Mouse (Mus musculus) C2C12 (cell line): ENCODE results near the gene Optc. TPM values are rescaled to one million over a fixed set of nuclear protein-coding genes. Genes with fewer than 3 reads are reported as not detected.

ENCODE experiments used
- H3K27me3 ChIP-seq: one replicate; pipeline ENCODE4 v1.6.1; 2011; ENCODE audit not compliant: control insufficient read depth, insufficient read depth, insufficient read length
- H3K36me3 ChIP-seq: one replicate; pipeline ENCODE4 v1.6.1; 2011; ENCODE audit not compliant: control insufficient read depth, insufficient read depth
- H3K4me3 ChIP-seq: one replicate; pipeline ENCODE4 v1.5.1; 2011; ENCODE audit warnings: mild to moderate bottlenecking, control low read depth; ENCODE audit not compliant: poor library complexity, insufficient read depth, severe bottlenecking
- H3K79me2 ChIP-seq: one replicate; pipeline ENCODE4 v1.6.1; 2011; ENCODE audit not compliant: control insufficient read depth, insufficient read depth
- H3K79me3 ChIP-seq: one replicate; pipeline ENCODE4 v1.6.1; 2011; ENCODE audit warnings: low read depth, control low read depth
- H3ac ChIP-seq: one replicate; pipeline ENCODE3; 2011; ENCODE audit warnings: low read depth; ENCODE audit not compliant: control insufficient read depth, insufficient read length
- CEBPB ChIP-seq: IDR thresholded peaks from one replicate; pipeline ENCODE4 v1.6.1; 2011; ENCODE audit warnings: low read depth, mild to moderate bottlenecking, control low read depth, moderate library complexity
- CTCF ChIP-seq: IDR thresholded peaks from one replicate; pipeline ENCODE4 v1.5.1; 2011; ENCODE audit not compliant: control insufficient read depth, insufficient read depth, insufficient read length
- FOSL1 ChIP-seq: IDR thresholded peaks from one replicate; pipeline ENCODE4 v1.8.0; 2011; ENCODE audit warnings: mild to moderate bottlenecking, low read length; ENCODE audit not compliant: poor library complexity, insufficient read depth, severe bottlenecking
- MAX ChIP-seq: IDR thresholded peaks from one replicate; pipeline ENCODE4 v1.6.1; 2011; ENCODE audit warnings: mild to moderate bottlenecking, control low read depth
- MYOD1 ChIP-seq: IDR thresholded peaks from one replicate; pipeline ENCODE4 v1.6.1; 2011; ENCODE audit warnings: low read depth; ENCODE audit not compliant: control insufficient read depth, insufficient read length
- MYOG ChIP-seq: IDR thresholded peaks from one replicate; pipeline ENCODE4 v1.6.1; 2011; ENCODE audit not compliant: control insufficient read depth, insufficient read length; ENCODE audit errors: extremely low read depth
- USF1 ChIP-seq: IDR thresholded peaks from one replicate; pipeline ENCODE4 v1.6.1; 2011; ENCODE audit warnings: low read depth, mild to moderate bottlenecking, control low read depth, moderate library complexity
- polyA plus RNA-seq: library from polyadenylated mRNA; unstranded; fragments of >200 nt; fragmentation: generic; extraction: Trizol; gene quantifications from one replicate; pipeline ENCODE4 v1.2.1, GENCODE M21; 2012; ENCODE audit warnings: missing spikeins

Gene Optc
- polyA plus RNA-seq, 1 experiment = 0.27 TPM

- Histone ChIP-seq H3K27me3 (no peaks in the 10 kb centered on the region), H3K79me2 (no peaks in the 10 kb centered on the region), H3K36me3 (no peaks in the 10 kb centered on the region), H3K79me3 (no peaks in the 10 kb centered on the region), H3ac (no peak overlapping the region), H3K4me3 (no peak overlapping the region)
- TF ChIP-seq MYOG (no peak), MAX (peak; percentile 47), MYOD1 (peak; percentile 68)
Measured at GRCm38 (mm10) chr1:133941904-133942303, 34.1 kb upstream of the Optc start.

GRCm38 (mm10) chr1:133941158-133941860, 33.5 kb upstream of the Optc start:
- Histone ChIP-seq H3K4me3 (no peak overlapping the region), H3K36me3 (no peaks in the 10 kb centered on the region), H3K27me3 (no peaks in the 10 kb centered on the region), H3K79me2 (no peaks in the 10 kb centered on the region), H3K79me3 (no peaks in the 10 kb centered on the region), H3ac (peak overlapping the region; percentile 50)
- TF ChIP-seq MYOD1 = peak; percentile 82
- TF ChIP-seq USF1 = no peak
- TF ChIP-seq MAX = peak; percentile 78

- Histone ChIP-seq H3K4me3 (no peak overlapping the region), H3K27me3 (no peaks in the 10 kb centered on the region), H3K79me3 (no peaks in the 10 kb centered on the region), H3ac (no peak overlapping the region), H3K36me3 (no peaks in the 10 kb centered on the region), H3K79me2 (no peaks in the 10 kb centered on the region)
- TF ChIP-seq FOSL1 (no peak), MAX (no peak), MYOD1 (no peak), USF1 (no peak), MYOG (no peak), CEBPB (no peak), CTCF (no peak)
Measured at GRCm38 (mm10) chr1:133940481-133941092, 32.8 kb upstream of the Optc start.

DNA sequence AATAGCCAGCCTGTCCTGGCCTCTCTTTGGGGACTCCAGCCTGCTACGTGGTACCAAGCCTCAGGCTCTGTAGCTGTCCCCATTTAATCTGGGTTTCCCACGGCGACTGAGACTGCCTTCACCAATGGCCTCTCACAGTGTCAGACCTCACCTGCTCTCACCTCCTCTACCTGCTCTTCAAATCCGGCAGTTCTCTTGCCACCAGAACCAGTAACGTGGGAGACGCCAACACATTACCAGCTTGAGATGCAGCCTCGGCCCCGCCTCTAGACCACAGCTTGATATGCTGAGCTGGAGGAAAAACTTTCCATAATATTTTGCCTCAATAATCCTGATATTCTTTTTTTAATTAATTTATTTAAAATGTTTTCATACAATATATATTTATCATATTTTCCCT, 31.9 kb upstream of the Optc start:
- Histone ChIP-seq H3K79me2 (no peaks in the 10 kb centered on the region), H3ac (no peak overlapping the region), H3K4me3 (no peak overlapping the region), H3K36me3 (no peaks in the 10 kb centered on the region), H3K27me3 (no peaks in the 10 kb centered on the region), H3K79me3 (no peaks in the 10 kb centered on the region)
- TF ChIP-seq MAX (no peak), MYOD1 (no peak), FOSL1 (no peak), CEBPB (no peak), CTCF (no peak), MYOG (no peak), USF1 (no peak)

GRCm38 (mm10) chr1:133936169-133936568, 28.4 kb upstream of the Optc start:
- Histone ChIP-seq H3K4me3 (no peak overlapping the region), H3K27me3 (no peaks in the 10 kb centered on the region), H3K79me2 (no peaks in the 10 kb centered on the region), H3K79me3 (no peaks in the 10 kb centered on the region), H3ac (no peak overlapping the region), H3K36me3 (no peaks in the 10 kb centered on the region)
- TF ChIP-seq MAX (no peak), MYOD1 (no peak), MYOG (no peak), USF1 (no peak), CEBPB (no peak), FOSL1 (no peak), CTCF (no peak)

- Histone ChIP-seq H3K79me3 (no peaks in the 10 kb centered on the region), H3K4me3 (no peak overlapping the region), H3K79me2 (no peaks in the 10 kb centered on the region), H3K27me3 (no peaks in the 10 kb centered on the region), H3K36me3 (no peaks in the 10 kb centered on the region), H3ac (no peak overlapping the region)
- TF ChIP-seq CEBPB (no peak), CTCF (no peak), FOSL1 (no peak), MYOG (no peak), USF1 (no peak), MYOD1 (no peak), MAX (no peak)
Measured at GRCm38 (mm10) chr1:133934354-133934963, 26.7 kb upstream of the Optc start.
